Mouse (Mus musculus) ES-CJ7 (cell line): ENCODE measurements at regions not wholly inside any gene's neighbourhood (a gene's known extent, or its start where the extent isn't known, plus 50 kb on each side); places are given as distances from the start of the nearest gene placed in this dataset.

Experiments
- DNase-seq: peaks from one replicate; pipeline ENCODE4 v3.0.0; 2011; ENCODE audit warnings: low read depth, low spot score

- peak; percentile 29 for DNase-seq
Measured at GRCm38 (mm10) chrX:45340661-45341060, 250.0 kb downstream of the Prr32 start.
